Mouse (Mus musculus) left cerebral cortex, adult 2 months (tissue): Measurements from ENCODE around the gene L1cam. TPM values are rescaled to one million over a fixed set of nuclear protein-coding genes. Genes with fewer than 3 reads are reported as not detected.

Experiments
- DNase-seq, 2 experiments: peaks; one replicate each; pipeline ENCODE4 v3.0.0; 2021 to 2022; ENCODE audit warnings: low spot score in 2 of 2, mixed read lengths in 1 of 2; ENCODE audit errors: extremely low spot score in 1 of 2
- H3K27ac ChIP-seq: fragments of 200-600 bp; 2 replicates; pipeline ENCODE4 v1.8.1; 2022
- H3K4me3 ChIP-seq: fragments of 200-600 bp; 2 replicates; pipeline ENCODE4 v1.8.1; 2022
- CTCF ChIP-seq: fragments of 200-600 bp; IDR thresholded peaks from 2 replicates; pipeline ENCODE4 v1.8.1; 2022; ENCODE audit warnings: antibody characterized with exemption, mild to moderate bottlenecking, moderate library complexity
- intact Hi-C: fragments of 180-260 bp; cut with DNase I; formaldehyde crosslinking; loops from one replicate; pipeline ENCODE4 v1.15.1; 2025
- total RNA-seq, 2 experiments: library from RNA; stranded (reverse); gene quantifications; 2 replicates each; pipeline ENCODE4 v1.2.3; 2021

L1cam gene
- total RNA-seq, 2 experiments from 2014 or later = 150 to 161 TPM

GRCm38 (mm10) chrX:73871956-73872355 lies 23.9 kb downstream of the L1cam start:
- Histone ChIP-seq H3K27ac (no peak overlapping the region), H3K4me3 (no peak overlapping the region)
- DNase-seq = no peak
- intact Hi-C loops = no loop called here
- TF ChIP-seq CTCF = no peak

- DNase-seq = no peak
- no peak for TF ChIP-seq CTCF
- intact Hi-C loops = no loop called here
- Histone ChIP-seq H3K4me3 (no peak overlapping the region), H3K27ac (no peak overlapping the region)
These were observed 24.4 kb downstream of the L1cam start for GRCm38 (mm10) chrX:73871474-73871873.

DNA sequence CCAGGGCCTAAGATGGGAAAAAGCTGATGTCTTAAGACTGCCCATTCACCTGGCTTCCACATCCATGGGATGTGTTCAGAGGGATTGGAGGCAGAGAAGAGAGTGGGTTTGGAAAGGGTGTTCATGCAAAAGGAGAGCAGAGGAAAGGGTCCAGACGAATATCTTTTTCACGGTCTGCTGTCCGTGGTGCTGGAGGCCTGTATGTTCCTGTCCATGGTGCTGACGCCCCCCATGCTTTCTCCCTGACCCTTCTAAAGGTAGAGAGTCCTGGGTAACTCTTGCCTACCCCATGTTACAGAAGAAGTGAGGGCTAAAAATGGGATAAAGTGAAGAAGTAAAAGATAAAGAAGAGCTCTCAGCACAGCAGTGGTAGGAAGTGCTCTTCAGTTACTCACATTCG lies 26.6 kb downstream of the L1cam start:
- Histone ChIP-seq H3K27ac (no peak overlapping the region), H3K4me3 (no peak overlapping the region)
- TF ChIP-seq CTCF = no peak
- intact Hi-C loops = no loop called here
- no peak for DNase-seq

DNA sequence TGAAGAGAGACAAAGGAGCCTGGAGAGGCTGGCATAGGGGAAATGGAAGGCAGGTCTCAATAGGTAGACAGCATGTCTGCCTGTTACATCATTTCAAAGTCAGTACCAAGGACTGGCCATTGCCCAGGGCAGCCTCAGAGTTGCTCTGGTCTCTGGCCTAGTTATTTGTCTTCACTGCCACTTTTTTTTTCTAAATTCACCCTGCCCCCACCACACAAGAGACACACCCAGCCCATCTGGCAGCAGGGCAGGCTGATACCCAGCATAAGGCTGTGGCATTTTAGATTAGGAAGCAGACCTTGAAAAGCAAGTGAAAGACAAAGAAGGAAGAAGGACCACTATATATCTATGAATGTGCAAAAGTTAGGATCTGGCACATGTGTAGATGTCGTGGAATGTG lies 28.1 kb downstream of the L1cam start:
- no peak for DNase-seq
- H3K27ac ChIP-seq = no peak overlapping the region
- TF ChIP-seq CTCF = no peak
- intact Hi-C loops = no loop called here
- no peak overlapping the region for H3K4me3 ChIP-seq

DNA sequence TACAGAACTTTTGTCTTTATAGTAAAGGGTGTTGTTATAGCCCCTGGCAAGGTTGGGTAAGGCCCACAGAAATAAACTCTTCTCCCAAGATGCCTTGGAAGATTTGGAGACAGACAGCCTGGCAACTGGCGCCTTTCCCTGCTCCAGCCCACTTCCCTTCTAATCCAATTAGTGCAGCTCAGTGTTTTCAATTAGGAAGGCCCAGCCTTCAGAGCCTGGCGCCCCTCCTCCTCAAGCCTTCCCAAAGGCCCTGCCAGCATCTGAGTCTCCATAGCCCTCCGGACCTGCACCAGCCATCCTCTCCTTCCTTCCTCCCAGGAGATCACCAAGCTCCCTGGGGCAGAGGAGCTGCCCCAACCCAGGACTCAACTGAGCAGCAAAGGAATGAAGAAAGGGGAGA lies 28.6 kb downstream of the L1cam start:
- DNase-seq = no peak
- intact Hi-C loops = no loop called here

GRCm38 (mm10) chrX:73864692-73865091 lies 31.2 kb downstream of the L1cam start:
- intact Hi-C loops = no loop called here
- Histone ChIP-seq H3K27ac (no peak overlapping the region), H3K4me3 (no peak overlapping the region)
- DNase-seq = no peak
- TF ChIP-seq CTCF = no peak

More for the DNA sequence above, 28.6 kb downstream of the L1cam start:
- H3K27ac ChIP-seq = no peak overlapping the region
- H3K4me3 ChIP-seq = no peak overlapping the region
- TF ChIP-seq CTCF = no peak

DNA sequence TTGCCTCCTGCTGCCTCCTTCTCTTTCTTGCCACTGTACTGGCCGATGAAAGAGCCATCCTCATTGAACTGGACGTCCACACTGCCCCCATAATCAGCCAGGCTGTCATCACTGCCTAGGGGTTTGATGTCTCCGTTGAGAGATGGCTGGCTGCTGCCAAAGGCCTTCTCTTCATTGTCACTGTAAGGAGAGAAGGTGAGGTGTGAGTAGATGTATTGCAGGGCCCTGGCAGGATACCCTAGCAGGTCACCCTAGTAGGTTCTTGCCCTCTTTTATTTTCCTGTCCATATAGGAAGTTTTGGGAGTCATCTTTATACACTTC lies 40.9 kb downstream of the L1cam start:
- Histone ChIP-seq H3K27ac (no peak overlapping the region), H3K4me3 (no peak overlapping the region)
- no peak for DNase-seq
- no peak for TF ChIP-seq CTCF
- intact Hi-C loops = no loop called here

DNA sequence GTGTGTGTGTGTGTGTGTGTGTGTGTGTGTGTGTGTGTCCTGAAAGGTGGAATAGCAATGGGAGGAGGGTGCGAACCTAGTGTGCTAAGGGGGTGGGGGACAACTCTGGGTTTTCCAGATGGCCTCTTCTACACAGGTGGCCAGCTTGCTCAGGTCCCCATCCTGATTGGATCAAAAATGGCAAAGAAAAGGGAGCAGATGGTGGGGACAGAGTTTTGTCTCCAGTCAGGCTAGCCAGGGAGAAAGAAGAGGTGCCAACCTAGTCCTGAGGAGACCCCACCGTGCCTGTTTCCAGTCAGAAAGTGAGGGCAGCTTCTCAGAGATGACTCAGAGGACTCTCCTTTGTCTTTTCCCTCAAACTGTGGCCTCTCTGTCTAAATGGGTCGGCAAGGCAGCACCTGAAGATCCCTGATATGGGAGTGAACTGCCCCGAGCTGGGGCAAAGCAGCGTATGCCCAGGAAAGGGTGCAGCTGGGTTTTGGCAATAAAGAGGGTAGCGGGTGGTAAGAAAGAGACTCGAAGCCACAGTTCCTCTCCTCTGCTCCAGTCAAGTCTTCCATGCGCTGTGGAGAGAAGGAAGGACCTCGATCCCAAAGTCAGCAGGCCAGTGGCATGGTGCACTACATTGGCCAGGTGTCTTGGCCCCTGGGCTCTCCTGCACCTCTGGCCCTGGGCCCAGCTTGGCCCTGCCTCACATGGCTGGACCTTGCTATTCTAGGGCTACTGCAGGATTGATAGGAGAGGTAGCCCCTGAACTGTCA lies 41.4 kb downstream of the L1cam start:
- no peak for DNase-seq
- intact Hi-C loops = no loop called here

DNA sequence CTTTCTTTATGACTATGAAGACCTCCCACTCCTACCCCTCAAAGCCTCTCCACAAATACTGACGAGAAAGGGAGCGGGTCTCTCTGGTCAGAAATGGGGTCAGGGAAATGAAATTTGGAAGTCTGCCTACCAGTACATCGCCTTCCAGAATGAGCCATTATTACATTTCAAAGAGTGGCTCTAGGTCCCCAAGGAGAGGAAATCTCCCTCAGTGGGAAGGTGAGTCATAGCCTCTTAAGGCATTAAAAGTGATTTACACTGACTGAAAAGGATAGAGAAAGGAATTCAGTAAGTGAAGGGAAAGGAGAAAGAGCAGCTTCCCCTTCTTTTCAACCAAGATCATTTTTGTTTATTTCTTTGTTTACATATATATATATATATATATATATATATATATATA lies 59.2 kb downstream of the L1cam start:
- no peak overlapping the region for H3K27ac ChIP-seq
- no peak for DNase-seq
- intact Hi-C loops = no loop called here
- no peak for TF ChIP-seq CTCF
- H3K4me3 ChIP-seq = no peak overlapping the region

More for the DNA sequence above, 41.4 kb downstream of the L1cam start:
- H3K4me3 ChIP-seq = no peak overlapping the region
- TF ChIP-seq CTCF = no peak
- no peak overlapping the region for H3K27ac ChIP-seq

GRCm38 (mm10) chrX:73835731-73836130 lies 60.2 kb downstream of the L1cam start:
- no peak for DNase-seq
- intact Hi-C loops = no loop called here
- H3K27ac ChIP-seq = no peak overlapping the region
- no peak overlapping the region for H3K4me3 ChIP-seq
- TF ChIP-seq CTCF = no peak

DNA sequence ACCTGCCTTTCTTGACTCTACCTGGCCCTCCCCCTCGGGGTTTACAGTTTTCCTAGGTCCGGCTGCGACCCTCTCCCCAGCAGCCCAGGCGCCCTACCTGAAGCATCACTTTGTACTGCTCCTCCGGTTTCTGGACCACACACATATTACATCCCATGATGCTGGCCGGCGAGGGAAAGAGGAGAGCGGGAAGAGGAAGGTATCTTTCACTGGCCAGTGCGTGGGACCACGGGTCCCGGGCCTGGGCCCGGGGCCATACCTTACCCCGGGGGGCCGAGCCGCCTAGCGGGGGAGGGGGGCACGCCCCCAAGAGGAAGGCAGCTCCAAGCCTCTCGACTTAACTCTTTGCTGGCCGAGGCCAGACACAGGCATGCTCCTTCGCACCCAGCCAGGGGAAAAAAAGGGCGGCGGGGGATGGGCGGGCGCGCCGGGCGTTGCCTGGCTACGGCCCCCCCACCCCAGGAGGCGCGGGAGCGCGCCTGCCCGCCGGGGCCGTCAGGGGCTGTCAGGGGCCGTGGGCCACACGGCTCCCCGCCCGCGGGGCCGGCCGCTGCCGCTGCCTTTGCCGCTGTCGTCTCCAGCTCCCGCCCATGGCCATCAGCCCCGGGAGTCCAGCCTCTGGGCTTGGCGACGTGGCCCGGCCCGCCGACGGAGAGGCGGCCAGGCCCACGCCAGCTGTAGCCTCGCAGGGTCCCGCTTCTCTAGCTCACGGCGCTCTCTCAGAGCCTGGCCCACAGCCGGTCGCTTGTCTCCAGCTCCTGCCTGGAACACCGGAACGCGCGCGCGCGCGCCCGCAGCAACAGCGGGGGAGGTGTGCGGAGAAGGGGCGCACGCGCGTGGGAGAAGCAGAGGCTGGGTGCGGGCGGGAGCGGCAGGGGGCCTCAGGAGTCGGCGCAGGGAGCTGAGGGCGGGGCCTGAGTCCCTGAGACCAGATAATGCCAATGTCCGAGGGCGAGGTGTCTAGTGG lies 71.4 kb downstream of the L1cam start, which contains the start of gene Pdzd4:
Pdzd4 (minus strand) TSS at position 785 of the 967 bp plus-strand sequence.
- TF ChIP-seq CTCF = no peak
- DNase-seq = peak; percentile 48 to 68
- Histone ChIP-seq H3K27ac (peak within 1 kb of the TSS; percentile 89), H3K4me3 (peak within 1 kb of the TSS; percentile 54)
- intact Hi-C loops = no loop called here

DNA sequence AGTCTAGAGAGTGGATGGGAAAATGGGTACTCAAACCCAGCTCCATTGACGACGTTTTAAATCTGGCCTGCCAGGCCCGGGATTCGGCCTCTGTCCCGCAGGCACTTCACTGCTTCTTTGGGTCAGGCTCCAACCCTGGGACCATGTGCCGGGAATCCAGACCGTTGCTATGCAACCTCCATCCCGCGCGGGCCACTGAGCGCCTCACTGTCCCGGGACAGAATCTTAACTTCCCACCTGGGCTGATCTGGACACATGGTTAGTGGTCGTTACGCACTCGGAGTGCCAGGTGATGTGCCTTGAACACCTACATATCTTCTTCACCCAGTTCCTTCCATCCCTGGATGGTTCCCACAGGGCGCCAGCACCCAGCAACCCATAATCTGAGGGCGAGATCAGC lies 72.2 kb downstream of the L1cam start:
- Histone ChIP-seq H3K4me3 (peak overlapping the region; percentile 54), H3K27ac (no peak overlapping the region; the same call in 1 of the 2 replicates)
- intact Hi-C loops = no loop called here
- TF ChIP-seq CTCF = no peak
- no peak for DNase-seq
